Comparison of ENCODE assay signal across 8 mouse cellular contexts in the genomic region with DNA sequence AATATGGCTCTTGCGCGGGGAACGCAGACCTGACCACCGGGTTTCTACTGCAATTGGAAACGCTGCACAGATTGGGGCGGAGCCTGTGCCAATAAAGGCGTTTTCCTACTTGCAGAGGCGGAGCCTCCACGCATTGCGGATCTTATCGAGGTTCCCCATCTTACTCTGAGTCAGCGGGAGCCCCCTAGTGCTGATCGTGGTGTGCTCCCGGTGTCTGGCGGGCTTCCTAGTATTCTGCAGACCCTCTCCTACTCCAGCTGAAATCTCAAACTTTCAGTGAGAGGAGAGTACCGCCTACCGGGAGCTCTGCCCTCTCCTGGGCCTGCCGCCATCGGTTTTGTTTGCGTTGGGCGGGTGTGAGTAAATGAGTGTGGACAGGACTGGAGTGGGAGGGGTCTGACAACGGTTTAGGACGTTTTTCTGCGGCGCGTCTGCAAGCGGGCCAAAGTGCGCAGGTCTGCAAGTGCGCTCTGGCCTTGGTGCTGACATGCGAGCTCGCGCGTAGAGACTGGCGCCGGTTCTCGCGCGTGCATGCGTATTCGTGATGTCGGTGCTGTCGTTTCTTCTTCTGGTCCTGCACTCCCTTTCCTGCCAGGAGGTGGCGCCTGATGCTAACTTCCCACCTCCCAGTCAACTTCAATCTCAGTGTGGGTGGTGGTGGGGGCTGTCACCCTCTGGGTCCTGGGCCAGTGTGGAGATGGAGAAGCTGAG. TPM values are rescaled to one million over a fixed set of nuclear protein-coding genes. Genes with fewer than 3 reads are reported as not detected.
DNase-seq lines count a peak whose midpoint lies in the region; ATAC-seq and TF ChIP-seq lines count a peak whose summit lies in the region.

No protein-coding gene starts in this region.

- no peaks in the 10 kb centered on the region for H3K4me1 ChIP-seq in MEL (ENCODE audit: control insufficient read depth in 1 of 2, insufficient read depth in 2 of 2, low read length in 2 of 2)
- H3K4me1 ChIP-seq in forebrain, embryonic 16.5 days (replicated peaks; ENCODE audit: control insufficient read depth, insufficient read depth, low read length) = peaks cover 62% of the 10 kb centered on the region
- H3K4me1 ChIP-seq in liver, postnatal 0 days (ENCODE audit: insufficient read depth) = peaks cover 7% of the 10 kb centered on the region
- H3K4me1 ChIP-seq in neural tube, embryonic 13.5 days (replicated peaks) = peaks cover 68% of the 10 kb centered on the region
- peaks cover 20% of the 10 kb centered on the region for H3K4me1 ChIP-seq in testis, adult 2 months (ENCODE audit: control insufficient read depth, insufficient read depth, low read length)

- no peak for TF ChIP-seq POLR2A in MEL (IDR thresholded peaks at IDR 0.05; ENCODE audit: control insufficient read depth in 1 of 2, insufficient read depth in 1 of 2, low read depth in 1 of 2, low read length in 2 of 2, poor library complexity in 1 of 2)
- TF ChIP-seq POLR2A in testis, adult 2 months (IDR thresholded peaks at IDR 0.05; ENCODE audit: control insufficient read depth, low read depth, low read length) = 0 out of 2 replicates have a peak, but pooled peaks have one; percentile 26

- under 1% methylated on average over 43 of the region's 43 CpGs for WGBS in forebrain, embryonic 16.5 days
- WGBS in large intestine, adult 2 months = under 1% methylated on average over 43 of the region's 43 CpGs
- WGBS in liver, postnatal 0 days (ENCODE audit: insufficient replicate concordance) = under 1% methylated on average over 43 of the region's 43 CpGs
- WGBS in neural tube, embryonic 13.5 days = under 1% methylated on average over 43 of the region's 43 CpGs

- ATAC-seq in forebrain, embryonic 16.5 days = peak; percentile 82
- peak; percentile 94 for ATAC-seq in liver, postnatal 0 days
- ATAC-seq in neural tube, embryonic 13.5 days (ENCODE audit: low read depth) = peak; percentile 82

- no peak for TF ChIP-seq EP300 in MEL (IDR thresholded peaks at IDR 0.05; ENCODE audit: low read depth in 1 of 2, low read length in 2 of 2)
- TF ChIP-seq EP300 in liver, postnatal 0 days (IDR thresholded peaks at IDR 0.05; ENCODE audit: low read depth) = no peak

- intact Hi-C loops in heart, postnatal 25 days (cut with DNase I) = no loop called here

- no peak overlapping the region for H3K4me3 ChIP-seq in MEL (ENCODE audit: control insufficient read depth in 1 of 2, insufficient read depth in 1 of 2, low read depth in 2 of 2, low read length in 2 of 2)
- peak overlapping the region; percentile 54 for H3K4me3 ChIP-seq in forebrain, embryonic 16.5 days (replicated peaks; ENCODE audit: low read length)
- H3K4me3 ChIP-seq in liver, postnatal 0 days (ENCODE audit: low read depth, low read length) = peak overlapping the region; percentile 36
- H3K4me3 ChIP-seq in neural tube, embryonic 13.5 days = peak overlapping the region; percentile 43
- peak overlapping the region; percentile 70 for H3K4me3 ChIP-seq in testis, adult 2 months (ENCODE audit: control insufficient read depth, low read depth, low read length)

- TF ChIP-seq CTCF in MEL (IDR thresholded peaks at IDR 0.05 in 2 of 3, conservative IDR thresholded peaks at IDR 0.05 in 1 of 3; ENCODE audit: control insufficient read depth in 1 of 3, insufficient read depth in 1 of 3, low read depth in 2 of 3, low read length in 3 of 3, poor library complexity in 1 of 3, severe bottlenecking in 1 of 3) = peak in 2 of 3 experiments; percentile 3 to 14; a peak in 1 of 6 replicates
- peak; percentile 77 for TF ChIP-seq CTCF in liver, postnatal 0 days (IDR thresholded peaks at IDR 0.05; ENCODE audit: low read depth)
- TF ChIP-seq CTCF in testis, adult 2 months (IDR thresholded peaks at IDR 0.05; ENCODE audit: control insufficient read depth, insufficient read depth, insufficient replicate concordance, low read depth, low read length) = peak; percentile 75; the same call in 1 of the 2 replicates

- H3K27me3 ChIP-seq in MEL (ENCODE audit: control insufficient read depth in 1 of 2, insufficient read depth in 2 of 2, low read length in 2 of 2) = no peaks in the 10 kb centered on the region
- H3K27me3 ChIP-seq in forebrain, embryonic 16.5 days (replicated peaks; ENCODE audit: control insufficient read depth, insufficient read depth, low read length) = peaks cover 9% of the 10 kb centered on the region; the same call in 1 of the 2 replicates
- peaks cover 23% of the 10 kb centered on the region for H3K27me3 ChIP-seq in liver, postnatal 0 days (ENCODE audit: insufficient read depth, low read length)
- peaks cover 29% of the 10 kb centered on the region for H3K27me3 ChIP-seq in neural tube, embryonic 13.5 days
- H3K27me3 ChIP-seq in testis, adult 2 months (ENCODE audit: control insufficient read depth, insufficient read depth, low read length) = no peaks in the 10 kb centered on the region

- no peaks in the 10 kb centered on the region for H3K79me2 ChIP-seq in MEL (ENCODE audit: control insufficient read depth, insufficient read depth, low read length, poor library complexity)

- no peak overlapping the region for H3K9ac ChIP-seq in MEL (ENCODE audit: control insufficient read depth, low read depth, low read length, poor library complexity, severe bottlenecking)
- H3K9ac ChIP-seq in forebrain, embryonic 16.5 days (replicated peaks; ENCODE audit: low read depth, low read length) = peak overlapping the region; percentile 67
- H3K9ac ChIP-seq in liver, postnatal 0 days (replicated peaks) = no peak overlapping the region
- H3K9ac ChIP-seq in neural tube, embryonic 13.5 days = peak overlapping the region; percentile 71

- no peak for DNase-seq in MEL (ENCODE audit: low read depth, low spot score)
- peak; percentile 96 to 97 for DNase-seq in cerebellum, adult 18-20 months
- peak; percentile 14 for DNase-seq in heart, postnatal 25 days (ENCODE audit: low spot score)
- DNase-seq in large intestine, adult 2 months (ENCODE audit: low read depth, low spot score) = peak; percentile 42
- DNase-seq in liver, postnatal 0 days = peak; percentile 85

- peak overlapping the region; percentile 76 for H3K4me2 ChIP-seq in forebrain, embryonic 16.5 days (ENCODE audit: low read length)
- peak overlapping the region; percentile 65 for H3K4me2 ChIP-seq in liver, postnatal 0 days (ENCODE audit: low read depth, low read length)
- H3K4me2 ChIP-seq in neural tube, embryonic 13.5 days = peak overlapping the region; percentile 84

- no peaks in the 10 kb centered on the region for H3K9me3 ChIP-seq in MEL (replicated peaks; ENCODE audit: insufficient read depth, low read length)
- no peaks in the 10 kb centered on the region for H3K9me3 ChIP-seq in forebrain, embryonic 16.5 days (ENCODE audit: control insufficient read depth, low read length)
- H3K9me3 ChIP-seq in liver, postnatal 0 days (ENCODE audit: low read length) = no peaks in the 10 kb centered on the region
- no peaks in the 10 kb centered on the region for H3K9me3 ChIP-seq in neural tube, embryonic 13.5 days

- H3K27ac ChIP-seq in MEL (ENCODE audit: control insufficient read depth, low read depth, low read length) = no peak overlapping the region
- H3K27ac ChIP-seq in forebrain, embryonic 16.5 days (ENCODE audit: low read length) = peak overlapping the region; percentile 96
- H3K27ac ChIP-seq in liver, postnatal 0 days (ENCODE audit: low read depth) = no peak overlapping the region
- H3K27ac ChIP-seq in neural tube, embryonic 13.5 days (replicated peaks) = peak overlapping the region; percentile 94
- H3K27ac ChIP-seq in testis, adult 2 months (ENCODE audit: control insufficient read depth, insufficient read depth, low read depth, low read length) = no peak overlapping the region; the same call in 1 of the 2 replicates

- no peaks in the 10 kb centered on the region for H3K36me3 ChIP-seq in MEL (ENCODE audit: control insufficient read depth in 1 of 2, insufficient read depth in 2 of 2, low read length in 2 of 2)
- no peaks in the 10 kb centered on the region for H3K36me3 ChIP-seq in forebrain, embryonic 16.5 days (ENCODE audit: control insufficient read depth, insufficient read depth)
- no peaks in the 10 kb centered on the region for H3K36me3 ChIP-seq in liver, postnatal 0 days (replicated peaks; ENCODE audit: insufficient read depth, low read length)
- H3K36me3 ChIP-seq in neural tube, embryonic 13.5 days = no peaks in the 10 kb centered on the region
- no peaks in the 10 kb centered on the region for H3K36me3 ChIP-seq in testis, adult 2 months (ENCODE audit: control insufficient read depth, insufficient read depth, low read length)

- no peak for TF ChIP-seq RAD21 in MEL (IDR thresholded peaks at IDR 0.05; ENCODE audit: low read depth, low read length)

RNA-seq across cellular contexts. Expression of gene Sncb, which starts 8.2 kb away (rescaled TPM):
- not detected in 2 replicates for total RNA-seq in MEL (2012; rRNA removed)
- polyA plus RNA-seq in MEL (2012; ENCODE audit: insufficient read depth in 1 of 2, insufficient read length in 2 of 2, low read depth in 1 of 2, low replicate concordance in 2 of 2, missing spikeins in 1 of 2) = not detected
- polyA plus RNA-seq in forebrain, embryonic 16.5 days (2015; fragmentation: Nextera tagmentation; extraction: Ambion mirVana) = 27.1 and 37.0 TPM in 2 replicates
- not detected for total RNA-seq in heart, postnatal 25 days (2021)
- polyA plus RNA-seq in large intestine, adult 2 months (2012; rRNA removed) = 0.55 and 0.57 TPM in 2 replicates
- polyA plus RNA-seq in liver, postnatal 0 days (2015; fragmentation: Nextera tagmentation; extraction: Ambion mirVana) = not detected in 2 replicates
- polyA plus RNA-seq in neural tube, embryonic 13.5 days (2015; fragmentation: Nextera tagmentation; extraction: Ambion mirVana) = 21.1 and 21.6 TPM in 2 replicates
- 1.2 and 2.0 TPM in 2 replicates for polyA plus RNA-seq in testis, adult 2 months (2012; rRNA removed)

RNA-seq across cellular contexts. Expression of gene Gprin1, which starts 8.5 kb away (rescaled TPM):
- total RNA-seq in MEL (2012; rRNA removed) = not detected in 2 replicates
- not detected for polyA plus RNA-seq in MEL (2012; ENCODE audit: insufficient read depth in 1 of 2, insufficient read length in 2 of 2, low read depth in 1 of 2, low replicate concordance in 2 of 2, missing spikeins in 1 of 2)
- 6.2 and 7.1 TPM in 2 replicates for polyA plus RNA-seq in forebrain, embryonic 16.5 days (2015; fragmentation: Nextera tagmentation; extraction: Ambion mirVana)
- total RNA-seq in heart, postnatal 25 days (2021) = not detected
- polyA plus RNA-seq in large intestine, adult 2 months (2012; rRNA removed) = 0.23 and 0.41 TPM in 2 replicates
- not detected in 2 replicates for polyA plus RNA-seq in liver, postnatal 0 days (2015; fragmentation: Nextera tagmentation; extraction: Ambion mirVana)
- polyA plus RNA-seq in neural tube, embryonic 13.5 days (2015; fragmentation: Nextera tagmentation; extraction: Ambion mirVana) = 12.2 and 17.5 TPM in 2 replicates
- 0.02 and 0.06 TPM in 2 replicates for polyA plus RNA-seq in testis, adult 2 months (2012; rRNA removed)

RNA-seq across cellular contexts. Expression of gene Eif4e1b, which starts 25.6 kb away (rescaled TPM):
- not detected in 2 replicates for total RNA-seq in MEL (2012; rRNA removed)
- not detected for polyA plus RNA-seq in MEL (2012; ENCODE audit: insufficient read depth in 1 of 2, insufficient read length in 2 of 2, low read depth in 1 of 2, low replicate concordance in 2 of 2, missing spikeins in 1 of 2)
- polyA plus RNA-seq in forebrain, embryonic 16.5 days (2015; fragmentation: Nextera tagmentation; extraction: Ambion mirVana) = not detected in 2 replicates
- total RNA-seq in heart, postnatal 25 days (2021) = not detected
- not detected in 2 replicates for polyA plus RNA-seq in large intestine, adult 2 months (2012; rRNA removed)
- not detected in 2 replicates for polyA plus RNA-seq in liver, postnatal 0 days (2015; fragmentation: Nextera tagmentation; extraction: Ambion mirVana)
- not detected in 2 replicates for polyA plus RNA-seq in neural tube, embryonic 13.5 days (2015; fragmentation: Nextera tagmentation; extraction: Ambion mirVana)
- 0.43 and 0.51 TPM in 2 replicates for polyA plus RNA-seq in testis, adult 2 months (2012; rRNA removed)

RNA-seq across cellular contexts. Expression of gene Tspan17, which starts 31.0 kb away (rescaled TPM):
- 3.3 and 4.1 TPM in 2 replicates for total RNA-seq in MEL (2012; rRNA removed)
- polyA plus RNA-seq in MEL (2012; ENCODE audit: insufficient read depth in 1 of 2, insufficient read length in 2 of 2, low read depth in 1 of 2, low replicate concordance in 2 of 2, missing spikeins in 1 of 2) = 10 to 100 TPM in 1 of 2 experiments, not detected in 1; 23.0 TPM
- polyA plus RNA-seq in forebrain, embryonic 16.5 days (2015; fragmentation: Nextera tagmentation; extraction: Ambion mirVana) = 18.6 and 29.7 TPM in 2 replicates
- 10 to 100 TPM in 1 of 2 experiments, 1 to 10 TPM in 1; 8.6 to 12.3 TPM for total RNA-seq in heart, postnatal 25 days (2021)
- 11.6 and 18.2 TPM in 2 replicates for polyA plus RNA-seq in large intestine, adult 2 months (2012; rRNA removed)
- polyA plus RNA-seq in liver, postnatal 0 days (2015; fragmentation: Nextera tagmentation; extraction: Ambion mirVana) = 2.1 and 2.2 TPM in 2 replicates
- 69.2 and 80.8 TPM in 2 replicates for polyA plus RNA-seq in neural tube, embryonic 13.5 days (2015; fragmentation: Nextera tagmentation; extraction: Ambion mirVana)
- 12.4 and 14.3 TPM in 2 replicates for polyA plus RNA-seq in testis, adult 2 months (2012; rRNA removed)

RNA-seq across cellular contexts. Expression of gene Cdhr2, which starts 56.9 kb away (rescaled TPM):
- total RNA-seq in MEL (2012; rRNA removed) = not detected in 2 replicates
- polyA plus RNA-seq in MEL (2012; ENCODE audit: insufficient read depth in 1 of 2, insufficient read length in 2 of 2, low read depth in 1 of 2, low replicate concordance in 2 of 2, missing spikeins in 1 of 2) = not detected
- polyA plus RNA-seq in forebrain, embryonic 16.5 days (2015; fragmentation: Nextera tagmentation; extraction: Ambion mirVana) = 0.16 and 0.25 TPM in 2 replicates
- not detected for total RNA-seq in heart, postnatal 25 days (2021)
- 378 and 639 TPM in 2 replicates for polyA plus RNA-seq in large intestine, adult 2 months (2012; rRNA removed)
- polyA plus RNA-seq in liver, postnatal 0 days (2015; fragmentation: Nextera tagmentation; extraction: Ambion mirVana) = 7.0 TPM in 2 replicates
- polyA plus RNA-seq in neural tube, embryonic 13.5 days (2015; fragmentation: Nextera tagmentation; extraction: Ambion mirVana) = 0.06 and 0.07 TPM in 2 replicates
- 1.1 and 1.5 TPM in 2 replicates for polyA plus RNA-seq in testis, adult 2 months (2012; rRNA removed)

Comparison
In these comparisons a context has a peak if more than half of its experiments do, and no peak if none do; other contexts are left out.
1. H3K27ac ChIP-seq: peak in forebrain, embryonic 16.5 days (single experiment) and neural tube, embryonic 13.5 days (single experiment); none in MEL (single experiment), liver, postnatal 0 days (single experiment) and testis, adult 2 months (single experiment).
2. H3K4me3 ChIP-seq: peak in forebrain, embryonic 16.5 days (single experiment), liver, postnatal 0 days (single experiment), neural tube, embryonic 13.5 days (single experiment) and testis, adult 2 months (single experiment); none in MEL (0 of 2).
3. H3K9ac ChIP-seq: peak in forebrain, embryonic 16.5 days (single experiment) and neural tube, embryonic 13.5 days (single experiment); none in MEL (single experiment) and liver, postnatal 0 days (single experiment).
4. CTCF ChIP-seq: peak in every context shown above with its lines; median percentile 77 in liver, postnatal 0 days; 75 in testis, adult 2 months; 8 in MEL.
5. Peak in every context shown above with its lines, with median percentiles within 50 percentile points of each other: ATAC-seq and H3K4me2 ChIP-seq.